Mouse (Mus musculus) Muller cell, postnatal 12 days (primary cell): ENCODE results near the gene Art3.

Source experiments
- DNase-seq: peaks from one replicate; pipeline ENCODE4 v3.0.0-alpha.2; 2015; ENCODE audit errors: inconsistent ontology term

The Art3 gene

DNA sequence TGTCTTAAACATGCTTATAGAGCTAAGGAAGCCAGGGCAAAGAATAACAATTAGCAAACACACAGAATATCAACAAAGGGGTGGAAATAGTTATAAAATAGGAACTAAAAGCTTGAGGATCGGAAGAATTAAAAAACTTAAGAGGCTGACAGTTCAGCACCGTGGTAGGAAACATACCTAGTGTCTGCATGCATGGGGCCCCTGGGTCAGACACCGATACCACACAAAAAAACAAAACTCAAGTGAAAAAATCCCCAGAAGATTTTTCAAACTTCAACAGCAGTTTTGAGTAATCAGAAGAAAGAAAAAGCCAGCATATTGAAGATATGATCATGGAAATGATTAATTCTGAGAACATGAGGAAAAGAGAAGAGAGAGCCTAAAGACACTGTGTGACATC is 5.1 kb downstream of the Art3 start:
- DNase-seq = no peak

- no peak for DNase-seq
Observed at GRCm38 (mm10) chr5:92340606-92341005, 9.0 kb downstream of the Art3 start.

DNA sequence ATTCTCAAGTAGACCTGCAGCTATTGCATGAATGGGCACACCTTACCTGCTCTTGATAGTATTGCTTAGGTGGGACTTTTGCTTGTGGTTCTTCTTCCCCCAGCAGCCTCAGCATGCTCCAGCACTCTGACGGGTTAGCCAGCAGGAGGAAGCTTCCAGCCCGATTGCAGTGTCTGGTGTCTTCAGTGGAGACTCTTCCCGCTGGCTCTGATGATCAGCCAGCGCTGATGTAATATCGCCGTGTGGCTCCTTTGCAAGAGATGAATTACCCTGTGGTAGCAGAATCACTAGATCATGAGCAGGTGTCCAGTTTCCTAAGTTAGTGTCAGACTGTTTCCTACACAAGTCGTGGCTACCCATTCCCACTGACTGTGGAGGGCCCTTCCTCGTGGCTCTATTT is 13.4 kb downstream of the Art3 start:
- no peak for DNase-seq

- peak; percentile 80 for DNase-seq
Observed at GRCm38 (mm10) chr5:92348794-92349413, 17.3 kb downstream of the Art3 start, which contains the start of gene Cxcl10. Cxcl10 (minus strand) TSS chr5:92348889.

GRCm38 (mm10) chr5:92349731-92350130 is 18.1 kb downstream of the Art3 start:
- DNase-seq = no peak

DNA sequence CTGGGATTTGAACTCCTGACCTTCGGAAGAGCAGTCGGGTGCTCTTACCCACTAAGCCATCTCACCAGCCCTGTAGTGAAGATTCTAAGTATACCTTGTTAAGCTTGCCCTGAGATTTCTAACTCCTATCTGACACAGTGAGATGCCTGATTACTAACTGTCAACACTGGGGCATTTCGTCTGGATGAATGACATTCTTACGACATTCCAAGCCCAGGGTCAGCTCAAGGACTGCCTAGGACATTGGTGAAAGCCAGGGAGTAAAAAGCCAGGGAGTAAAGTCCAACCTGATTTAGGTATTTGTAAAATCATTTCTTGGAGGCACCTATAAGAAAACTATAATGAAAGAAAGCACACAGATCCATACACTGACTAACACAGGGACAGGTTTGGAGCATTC is 21.1 kb downstream of the Art3 start:
- DNase-seq = peak; percentile 20

GRCm38 (mm10) chr5:92353517-92353916 is 21.9 kb downstream of the Art3 start:
- DNase-seq = peak; percentile 72

GRCm38 (mm10) chr5:92358033-92358432 is 26.4 kb downstream of the Art3 start:
- DNase-seq = peak; percentile 71

- DNase-seq = no peak
Observed at GRCm38 (mm10) chr5:92358767-92359455, 27.3 kb downstream of the Art3 start.

- DNase-seq = no peak
Observed at GRCm38 (mm10) chr5:92363179-92363578, 31.6 kb downstream of the Art3 start.

GRCm38 (mm10) chr5:92364011-92364410 is 32.4 kb downstream of the Art3 start:
- no peak for DNase-seq

GRCm38 (mm10) chr5:92365146-92365705 is 33.6 kb downstream of the Art3 start:
- no peak for DNase-seq

DNA sequence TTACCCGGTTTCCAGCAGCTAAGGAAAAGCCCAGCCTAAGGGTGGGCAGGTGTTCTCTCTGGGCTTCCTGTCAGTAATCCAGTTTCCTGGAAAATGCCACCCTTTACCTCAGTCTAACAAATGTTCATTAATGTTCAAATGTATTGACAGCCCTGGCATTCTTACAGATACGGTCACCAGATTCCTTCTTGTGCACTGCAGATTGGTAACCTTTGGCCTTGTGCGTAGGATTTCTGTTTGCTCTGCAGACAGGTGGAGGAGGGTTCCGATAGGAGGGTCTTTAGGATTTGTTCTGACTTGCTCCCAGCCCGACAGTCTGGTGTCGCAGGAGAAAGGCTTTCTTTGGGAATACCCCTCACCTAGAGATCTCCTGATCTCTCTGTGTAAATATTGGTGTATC is 34.9 kb downstream of the Art3 start:
- DNase-seq = no peak

GRCm38 (mm10) chr5:92368392-92368791 is 36.8 kb downstream of the Art3 start:
- DNase-seq = peak; percentile 76

DNA sequence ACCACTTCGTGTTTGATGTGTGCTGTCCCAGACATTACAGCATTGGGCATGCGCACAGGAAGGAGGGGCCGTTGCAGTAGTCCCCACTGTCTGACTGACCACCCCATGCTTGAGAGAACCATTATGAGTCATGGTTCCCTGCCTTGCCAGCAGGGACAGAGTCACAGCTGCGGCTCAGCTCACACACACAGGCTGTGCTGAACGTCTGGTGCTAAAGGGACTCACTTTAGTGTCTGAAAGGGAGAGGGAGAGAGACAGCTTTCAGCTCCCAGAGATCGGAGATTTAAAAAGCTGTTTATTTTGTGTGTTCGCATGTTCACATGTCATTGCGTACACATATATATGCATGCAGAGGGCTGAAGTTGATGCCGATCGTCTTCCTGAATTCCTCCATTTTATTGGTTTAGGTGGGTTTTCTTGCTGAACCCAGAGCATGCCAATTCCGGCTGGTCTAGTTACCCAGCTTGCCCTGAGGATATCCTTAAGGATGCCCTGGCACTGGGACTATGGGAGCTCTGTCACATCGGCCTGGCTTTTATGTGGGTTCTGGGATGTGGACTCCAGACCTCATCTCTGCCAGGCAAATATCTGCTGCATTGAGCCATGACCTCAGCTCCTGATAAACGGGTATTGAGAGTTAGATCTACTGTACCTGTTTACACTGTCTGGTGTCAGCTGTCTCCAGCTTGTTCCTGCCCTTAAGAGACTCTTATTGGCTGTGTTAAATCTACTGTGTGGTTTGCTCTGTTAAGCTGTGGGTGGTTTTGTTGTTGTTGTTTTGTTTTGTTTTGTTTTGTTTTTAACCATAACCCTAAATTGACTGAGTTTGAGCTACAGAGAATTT is 37.7 kb downstream of the Art3 start:
- peak; percentile 86 for DNase-seq

DNA sequence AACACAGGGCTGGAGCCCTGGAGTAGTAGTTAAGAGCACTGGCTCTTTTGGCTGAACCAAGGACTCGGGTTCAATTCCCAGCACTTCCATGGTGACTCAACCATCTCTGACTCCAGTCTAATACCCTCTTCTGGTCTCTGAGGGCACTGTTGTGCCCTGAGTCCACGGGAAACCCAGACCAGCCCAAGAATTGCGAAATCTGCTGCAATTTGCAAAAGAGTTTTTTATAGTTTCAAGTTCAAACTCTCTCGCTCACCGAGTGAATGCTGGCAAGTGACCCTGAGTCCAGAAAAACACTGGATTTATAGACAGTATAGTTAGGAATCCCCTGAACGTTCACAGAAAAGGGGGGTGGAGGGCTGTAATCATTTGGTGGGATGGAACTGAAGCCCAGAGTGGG is 38.8 kb downstream of the Art3 start:
- DNase-seq = no peak

GRCm38 (mm10) chr5:92370891-92371290 is 39.3 kb downstream of the Art3 start:
- no peak for DNase-seq

DNA sequence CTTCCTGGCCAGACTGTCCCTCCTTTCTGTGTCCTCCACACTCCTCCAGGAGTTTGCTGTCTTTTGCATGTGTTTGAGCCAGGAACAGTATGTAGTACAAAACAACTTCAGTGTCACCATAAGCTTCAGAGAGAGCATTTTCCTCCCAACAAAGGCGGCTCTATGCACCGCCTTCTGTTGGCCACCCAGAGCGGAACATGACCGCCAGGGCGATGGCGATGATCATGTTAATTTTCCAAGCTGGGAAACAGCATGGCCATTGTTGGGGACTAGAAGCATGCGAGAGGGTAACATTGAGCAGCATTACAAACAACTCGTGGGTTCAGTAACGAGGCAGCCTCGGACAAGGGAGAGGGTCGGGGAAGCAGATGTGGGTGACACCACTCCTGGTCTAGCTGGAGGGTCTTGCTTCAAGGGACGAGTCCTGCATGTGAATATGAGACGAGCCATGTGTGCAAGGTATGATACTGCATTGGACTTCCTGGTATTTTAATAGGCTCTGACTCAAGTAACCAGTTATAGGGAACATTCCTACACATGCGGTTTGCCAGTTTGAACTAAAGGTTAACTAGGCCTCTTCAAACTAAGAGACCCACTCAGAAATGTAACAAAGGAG is 39.8 kb downstream of the Art3 start:
- peak; percentile 82 for DNase-seq

- DNase-seq = peak; percentile 26
Observed at GRCm38 (mm10) chr5:92372605-92373004, 41.0 kb downstream of the Art3 start.

DNA sequence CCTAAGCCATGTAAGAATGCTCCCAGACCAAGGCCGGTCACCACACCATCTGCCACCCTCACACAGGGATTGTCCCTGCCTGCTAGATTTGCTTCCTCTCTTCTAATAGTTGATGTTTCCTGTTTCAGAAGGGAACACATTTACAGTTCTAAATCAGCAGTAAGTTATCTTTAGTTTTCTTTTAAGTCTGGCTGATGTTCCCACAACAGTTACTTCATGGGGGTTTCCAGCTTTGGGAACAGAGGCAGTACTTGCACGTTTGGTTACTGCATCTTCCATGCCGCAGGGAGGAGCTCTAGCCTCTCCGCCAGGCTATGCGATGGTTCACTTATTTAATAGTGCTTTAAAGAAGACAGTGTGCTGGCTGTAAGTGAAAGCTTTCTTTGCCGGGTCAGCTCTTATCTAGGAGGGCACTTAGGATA is 43.1 kb downstream of the Art3 start:
- no peak for DNase-seq

DNA sequence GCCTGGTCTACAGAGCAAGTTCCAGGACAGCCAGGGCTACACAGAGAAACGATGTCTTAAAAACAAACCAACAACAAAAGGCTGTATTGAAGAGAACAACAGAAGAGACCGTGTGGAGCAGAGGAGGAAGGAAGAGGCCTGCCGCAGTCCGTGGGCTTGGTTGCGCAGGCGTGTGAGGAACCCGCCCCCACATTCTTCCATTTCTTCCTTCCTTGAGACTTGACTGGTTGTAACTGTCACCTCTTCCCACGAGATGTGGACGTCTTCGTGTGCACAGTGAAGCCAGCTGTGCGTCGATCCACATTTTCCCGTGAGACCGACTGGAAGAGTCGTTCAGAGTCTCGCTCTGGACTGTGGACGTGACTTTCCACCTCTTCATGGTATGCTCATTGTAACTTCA is 43.7 kb downstream of the Art3 start:
- DNase-seq = no peak
